18 mouse cellular contexts compared by ENCODE assay signal in the genomic region with DNA sequence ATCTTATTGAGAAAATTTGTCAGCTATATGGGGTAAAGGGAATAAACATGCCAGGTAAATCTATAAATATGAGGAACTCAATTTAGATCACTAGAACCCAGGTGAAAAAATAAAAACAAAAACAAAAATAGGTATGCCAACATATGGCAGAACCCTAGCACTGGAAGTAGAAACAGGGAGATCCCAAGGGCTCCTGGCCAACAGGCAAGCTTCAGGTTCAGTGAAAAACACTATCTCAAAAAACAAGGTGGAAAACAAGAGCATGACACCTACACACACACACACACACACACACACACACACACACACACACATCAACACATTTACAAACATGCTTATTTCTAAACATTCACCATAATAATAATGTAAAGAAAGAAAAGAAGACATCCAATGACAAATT. TPM values are rescaled to one million over a fixed set of nuclear protein-coding genes. Genes with fewer than 3 reads are reported as not detected.
DNase-seq lines count a peak whose midpoint lies in the region; TF ChIP-seq lines count a peak whose summit lies in the region.
"Had no signal": no experiment of that assay in that cellular context is flagged by ENCODE, and none has a peak within 500 bp of the region (broad histone marks: within the 10 kb centered on the region; RNA-seq: fewer than 3 reads in every experiment).

No protein-coding gene starts in this region.

- no peaks in the 10 kb centered on the region for H3K27me3 ChIP-seq in cerebellum, adult 2 months (ENCODE audit: control insufficient read depth, insufficient read depth, low read length)
- H3K27me3 ChIP-seq: CH12.LX, Patski had no signal

- no peak overlapping the region for H3K4me3 ChIP-seq in cerebellum, adult 2 months (replicated peaks; ENCODE audit: insufficient read depth, low read depth, low read length)

- peak; percentile 22 to 51 for DNase-seq in cerebellum, adult 2 months
- no peak for DNase-seq in cerebellum, adult 9-10 months
- DNase-seq in cerebellum, postnatal 25 days, result peak; percentile 36 to 61
- no peak for DNase-seq in cerebellum, postnatal 4 days (ENCODE audit: low spot score in 2 of 2)
- peak; percentile 23 to 38 for DNase-seq in cerebellum, postnatal 36 days
- no peak for DNase-seq in cerebellum, adult 18-20 months
- DNase-seq: adrenal gland, adult 2 months; adrenal gland, adult 8-10 months; adrenal gland, postnatal 10 days; adrenal gland, postnatal 14 days; adrenal gland, postnatal 25 days; adrenal gland, postnatal 36 days; B cell, adult 2 months; cerebellum, adult 11 months; cerebellum, adult 11-12 months; cerebellum, adult 8-10 months had no signal

- H3K27ac ChIP-seq in cerebellum, adult 2 months (ENCODE audit: insufficient read depth, low read length), result no peak overlapping the region

- H3K4me1 ChIP-seq in cerebellum, adult 2 months (ENCODE audit: control insufficient read depth, insufficient read depth, low read length), result no peaks in the 10 kb centered on the region

- TF ChIP-seq POLR2A in cerebellum, adult 2 months (IDR thresholded peaks at IDR 0.05; ENCODE audit: borderline replicate concordance, insufficient read depth, low read length), result no peak

- TF ChIP-seq CTCF in cerebellum, adult 2 months (IDR thresholded peaks at IDR 0.05; ENCODE audit: borderline replicate concordance, insufficient read depth, low read depth, low read length), result no peak

RNA-seq across cellular contexts. Expression of a gene that starts 21.2 kb away (rescaled TPM):
- 11.5 and 13.3 TPM in 2 replicates for polyA plus RNA-seq in cerebellum, adult 2 months (2012; rRNA removed)

Comparison
In these comparisons a context has a peak if more than half of its experiments do, and no peak if none do; other contexts are left out.
1. DNase-seq: peak in cerebellum, adult 2 months (2 of 2), cerebellum, postnatal 25 days (2 of 2) and cerebellum, postnatal 36 days (2 of 2); none in cerebellum, adult 9-10 months (single experiment), cerebellum, postnatal 4 days (0 of 2) and cerebellum, adult 18-20 months (0 of 2).